Mouse (Mus musculus) kidney, adult 2 months (tissue): ENCODE results near the gene Ift57.

ENCODE experiments used
- CTCF ChIP-seq: fragments of 200-500 bp; conservative IDR thresholded peaks from 2 replicates; pipeline ENCODE4 v1.5.1; 2011; ENCODE audit warnings: low read depth, mild to moderate bottlenecking, control low read depth, low read length, moderate library complexity, mixed read lengths; ENCODE audit not compliant: insufficient read depth, insufficient read length
- POLR2A ChIP-seq: fragments of 200-500 bp; IDR thresholded peaks from one replicate; pipeline ENCODE4 v1.6.1; 2011; ENCODE audit warnings: low read depth, low read length, control low read depth

DNA sequence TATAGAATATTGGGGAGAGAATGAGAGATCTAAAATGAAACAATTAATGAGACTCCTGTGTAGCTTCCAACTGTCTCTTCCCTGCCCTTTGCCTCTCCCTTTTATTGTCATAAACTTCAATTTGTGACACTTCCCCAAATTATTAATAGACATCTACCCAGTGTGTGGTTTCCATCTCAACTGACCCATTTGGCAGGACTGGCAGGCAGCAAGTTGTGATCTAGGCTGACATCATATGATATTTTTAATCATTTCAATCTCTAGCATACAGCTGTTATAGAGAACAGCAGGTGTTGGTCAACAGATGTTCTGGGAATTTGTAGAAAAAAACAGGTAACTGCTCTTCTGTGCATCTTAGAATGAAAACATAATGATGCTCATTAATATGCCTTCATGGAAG is 84.3 kb downstream of the Ift57 start:
- TF ChIP-seq CTCF = no peak
- no peak for TF ChIP-seq POLR2A
